Mouse (Mus musculus) heart, adult 2 months (tissue): ENCODE measurements around the gene Trim46.

Source experiments
- CTCF ChIP-seq: fragments of 200-600 bp; IDR thresholded peaks from 2 replicates; pipeline ENCODE4 v1.8.1; 2022; ENCODE audit warnings: antibody characterized with exemption, mild to moderate bottlenecking, moderate library complexity
- EP300 ChIP-seq: fragments of 200-500 bp; IDR thresholded peaks from 2 replicates; pipeline ENCODE4 v1.6.1; 2011; ENCODE audit warnings: low read depth, low read length, control low read depth; ENCODE audit not compliant: insufficient read depth
- POLR2A ChIP-seq: fragments of 200-500 bp; IDR thresholded peaks from 2 replicates; pipeline ENCODE4 v1.6.1; 2011; ENCODE audit warnings: mild to moderate bottlenecking, low read depth, low read length, control low read depth; ENCODE audit not compliant: insufficient read depth

- TF ChIP-seq POLR2A, result peak; percentile 15; the same call in 1 of the 2 replicates
- peak; percentile 85 for TF ChIP-seq EP300
- TF ChIP-seq CTCF, result no peak
Observed at GRCm38 (mm10) chr3:89251365-89251895, 5.3 kb upstream of the Trim46 start.
